Mouse (Mus musculus): ENCODE measurements around the gene Klhl11. TPM values are rescaled to one million over a fixed set of nuclear protein-coding genes. Genes with fewer than 3 reads are reported as not detected.

Klhl11 gene
- polyA plus RNA-seq (2015; fragmentation: Nextera tagmentation; extraction: Ambion mirVana), result 8.2 and 9.9 TPM in 2 replicates

GRCm38 (mm10) chr11:100472197-100472934 is at the start of gene Klhl11:
Gene Klhl11 (minus strand): TSS chr11:100472741.
- no peaks in the 10 kb centered on the region for H3K27me3 ChIP-seq
- peak within 1 kb of the TSS; percentile 79 for H3K27ac ChIP-seq (replicated peaks)
- ATAC-seq (ENCODE audit: insufficient number of reproducible peaks, low FRiP score, low TSS enrichment, low read depth), result peak; percentile 90
- peaks cover 17% of the 10 kb centered on the region for H3K36me3 ChIP-seq
- H3K4me3 ChIP-seq (replicated peaks), result peak within 1 kb of the TSS; percentile 92
- no peaks in the 10 kb centered on the region for H3K9me3 ChIP-seq (replicated peaks)
- WGBS, result under 1% methylated on average over 83 of the region's 83 CpGs
- H3K9ac ChIP-seq, result peak within 1 kb of the TSS; percentile 90
- peak within 1 kb of the TSS; percentile 92 for H3K4me2 ChIP-seq (replicated peaks)
- H3K4me1 ChIP-seq, result peaks cover 22% of the 10 kb centered on the region

DNA sequence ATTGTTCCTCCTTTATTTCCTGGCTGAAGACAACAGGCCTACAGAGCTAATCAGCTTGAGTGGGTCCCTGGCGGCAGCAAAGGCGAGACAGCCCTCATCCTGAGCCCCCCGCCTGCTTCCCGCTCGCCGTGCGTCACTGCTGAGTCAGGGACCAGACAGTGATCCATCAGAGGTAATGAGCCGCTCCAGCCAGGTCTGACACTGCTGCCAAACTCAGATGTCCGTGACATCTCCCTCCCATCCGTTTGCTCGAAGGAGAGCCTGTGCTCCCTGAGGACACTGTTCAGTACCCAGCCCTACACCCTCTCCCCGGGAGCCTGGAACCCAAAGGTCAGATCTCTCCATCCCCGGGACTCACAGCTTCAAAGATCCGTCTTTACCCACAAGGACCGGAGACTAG is 48.3 kb upstream of the Klhl11 start:
- Histone ChIP-seq H3K27ac (replicated peaks) (no peak overlapping the region), H3K4me2 (replicated peaks) (no peak overlapping the region), H3K9me3 (replicated peaks) (no peaks in the 10 kb centered on the region), H3K27me3 (no peaks in the 10 kb centered on the region), H3K4me1 (peaks cover 17% of the 10 kb centered on the region), H3K9ac (no peak overlapping the region), H3K36me3 (peaks cover 72% of the 10 kb centered on the region), H3K4me3 (replicated peaks) (no peak overlapping the region)
- WGBS, result 85% methylated on average over 15 of the region's 15 CpGs
- no peak for ATAC-seq (ENCODE audit: insufficient number of reproducible peaks, low FRiP score, low TSS enrichment, low read depth)

GRCm38 (mm10) chr11:100519188-100519587 is 46.6 kb upstream of the Klhl11 start:
- H3K9me3 ChIP-seq (replicated peaks), result no peaks in the 10 kb centered on the region
- WGBS, result 84% methylated on average over 7 of the region's 7 CpGs
- peaks cover 88% of the 10 kb centered on the region for H3K36me3 ChIP-seq
- no peaks in the 10 kb centered on the region for H3K27me3 ChIP-seq
- H3K27ac ChIP-seq (replicated peaks), result no peak overlapping the region
- H3K9ac ChIP-seq, result no peak overlapping the region
- no peak for ATAC-seq (ENCODE audit: insufficient number of reproducible peaks, low FRiP score, low TSS enrichment, low read depth)
- no peak overlapping the region for H3K4me2 ChIP-seq (replicated peaks)
- H3K4me3 ChIP-seq (replicated peaks), result no peak overlapping the region
- H3K4me1 ChIP-seq, result 0 out of 2 replicates have a peak, but pooled peaks cover under 1% of the 10 kb centered on the region

DNA sequence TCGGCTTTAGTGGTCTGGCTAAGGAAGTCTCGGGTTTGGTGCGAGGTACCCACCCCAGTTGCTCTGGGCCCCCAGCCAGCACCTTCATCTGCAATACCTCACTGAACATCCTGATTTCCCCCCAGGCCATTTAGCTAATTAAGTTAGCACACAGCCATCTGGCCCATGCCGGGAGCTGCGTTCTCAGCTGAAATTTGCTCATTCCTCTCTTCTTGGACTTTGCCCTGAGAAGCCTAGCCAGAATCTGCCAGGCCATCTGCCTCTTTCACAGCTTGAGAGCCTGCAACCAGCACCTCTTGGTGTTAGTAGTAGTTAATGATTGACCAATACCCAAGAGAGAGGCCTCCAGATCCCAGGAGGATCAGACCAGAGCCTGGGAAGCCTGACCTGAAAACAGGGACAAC is 45.6 kb upstream of the Klhl11 start:
- no peaks in the 10 kb centered on the region for H3K4me1 ChIP-seq
- H3K4me3 ChIP-seq (replicated peaks), result no peak overlapping the region
- ATAC-seq (ENCODE audit: insufficient number of reproducible peaks, low FRiP score, low TSS enrichment, low read depth), result no peak
- H3K36me3 ChIP-seq, result peaks cover 93% of the 10 kb centered on the region
- H3K9ac ChIP-seq, result no peak overlapping the region
- H3K27me3 ChIP-seq, result no peaks in the 10 kb centered on the region
- H3K4me2 ChIP-seq (replicated peaks), result no peak overlapping the region
- 44% methylated on average over 5 of the region's 5 CpGs for WGBS
- no peaks in the 10 kb centered on the region for H3K9me3 ChIP-seq (replicated peaks)
- H3K27ac ChIP-seq (replicated peaks), result no peak overlapping the region

- 76% methylated on average over 9 of the region's 9 CpGs for WGBS
- ATAC-seq (ENCODE audit: insufficient number of reproducible peaks, low FRiP score, low TSS enrichment, low read depth), result no peak
- no peak overlapping the region for H3K27ac ChIP-seq (replicated peaks)
- H3K27me3 ChIP-seq, result no peaks in the 10 kb centered on the region
- peaks cover 92% of the 10 kb centered on the region for H3K36me3 ChIP-seq
- H3K4me1 ChIP-seq, result no peaks in the 10 kb centered on the region
- H3K9me3 ChIP-seq (replicated peaks), result no peaks in the 10 kb centered on the region
- H3K4me3 ChIP-seq (replicated peaks), result no peak overlapping the region
- H3K4me2 ChIP-seq (replicated peaks), result no peak overlapping the region
- H3K9ac ChIP-seq, result no peak overlapping the region
Measured at GRCm38 (mm10) chr11:100516291-100516690, 43.8 kb upstream of the Klhl11 start.

- 89% methylated on average over 9 of the region's 9 CpGs for WGBS
- H3K4me2 ChIP-seq (replicated peaks), result no peak overlapping the region
Measured at GRCm38 (mm10) chr11:100515789-100516188, 43.2 kb upstream of the Klhl11 start.

GRCm38 (mm10) chr11:100515061-100515460 is 42.5 kb upstream of the Klhl11 start:
- Histone ChIP-seq H3K4me1 (no peaks in the 10 kb centered on the region), H3K4me3 (replicated peaks) (no peak overlapping the region), H3K27ac (replicated peaks) (no peak overlapping the region), H3K9me3 (replicated peaks) (no peaks in the 10 kb centered on the region), H3K36me3 (peaks cover 86% of the 10 kb centered on the region), H3K27me3 (no peaks in the 10 kb centered on the region), H3K4me2 (replicated peaks) (no peak overlapping the region), H3K9ac (no peak overlapping the region)
- 92% methylated on average over 9 of the region's 9 CpGs for WGBS
- no peak for ATAC-seq (ENCODE audit: insufficient number of reproducible peaks, low FRiP score, low TSS enrichment, low read depth)

More at GRCm38 (mm10) chr11:100515789-100516188, 43.2 kb upstream of the Klhl11 start:
- ATAC-seq (ENCODE audit: insufficient number of reproducible peaks, low FRiP score, low TSS enrichment, low read depth), result no peak
- peaks cover 91% of the 10 kb centered on the region for H3K36me3 ChIP-seq
- H3K9me3 ChIP-seq (replicated peaks), result no peaks in the 10 kb centered on the region
- H3K4me3 ChIP-seq (replicated peaks), result no peak overlapping the region
- no peak overlapping the region for H3K27ac ChIP-seq (replicated peaks)
- no peaks in the 10 kb centered on the region for H3K4me1 ChIP-seq
- H3K27me3 ChIP-seq, result no peaks in the 10 kb centered on the region
- H3K9ac ChIP-seq, result no peak overlapping the region

GRCm38 (mm10) chr11:100513716-100514115 is 41.2 kb upstream of the Klhl11 start:
- no peaks in the 10 kb centered on the region for H3K9me3 ChIP-seq (replicated peaks)
- no peaks in the 10 kb centered on the region for H3K27me3 ChIP-seq
- peaks cover 86% of the 10 kb centered on the region for H3K36me3 ChIP-seq
- no peak overlapping the region for H3K27ac ChIP-seq (replicated peaks)
- no peaks in the 10 kb centered on the region for H3K4me1 ChIP-seq
- 77% methylated on average over 10 of the region's 10 CpGs for WGBS
- H3K4me3 ChIP-seq (replicated peaks), result no peak overlapping the region
- H3K9ac ChIP-seq, result no peak overlapping the region
- ATAC-seq (ENCODE audit: insufficient number of reproducible peaks, low FRiP score, low TSS enrichment, low read depth), result no peak
- no peak overlapping the region for H3K4me2 ChIP-seq (replicated peaks)

- WGBS, result 91% methylated on average over 1 of the region's 1 CpGs
- Histone ChIP-seq H3K9me3 (replicated peaks) (no peaks in the 10 kb centered on the region), H3K36me3 (peaks cover 87% of the 10 kb centered on the region), H3K4me1 (no peaks in the 10 kb centered on the region), H3K4me3 (replicated peaks) (no peak overlapping the region), H3K27ac (replicated peaks) (no peak overlapping the region), H3K9ac (no peak overlapping the region), H3K4me2 (replicated peaks) (no peak overlapping the region), H3K27me3 (no peaks in the 10 kb centered on the region)
- ATAC-seq (ENCODE audit: insufficient number of reproducible peaks, low FRiP score, low TSS enrichment, low read depth), result no peak
Measured at GRCm38 (mm10) chr11:100512384-100512783, 39.8 kb upstream of the Klhl11 start.

GRCm38 (mm10) chr11:100510556-100510955 is 38.0 kb upstream of the Klhl11 start:
- Histone ChIP-seq H3K9ac (no peak overlapping the region), H3K4me2 (replicated peaks) (no peak overlapping the region), H3K36me3 (peaks cover 90% of the 10 kb centered on the region), H3K4me1 (no peaks in the 10 kb centered on the region), H3K4me3 (replicated peaks) (no peak overlapping the region), H3K27ac (replicated peaks) (no peak overlapping the region), H3K27me3 (no peaks in the 10 kb centered on the region), H3K9me3 (replicated peaks) (no peaks in the 10 kb centered on the region)
- WGBS, result 90% methylated on average over 2 of the region's 2 CpGs
- ATAC-seq (ENCODE audit: insufficient number of reproducible peaks, low FRiP score, low TSS enrichment, low read depth), result no peak

DNA sequence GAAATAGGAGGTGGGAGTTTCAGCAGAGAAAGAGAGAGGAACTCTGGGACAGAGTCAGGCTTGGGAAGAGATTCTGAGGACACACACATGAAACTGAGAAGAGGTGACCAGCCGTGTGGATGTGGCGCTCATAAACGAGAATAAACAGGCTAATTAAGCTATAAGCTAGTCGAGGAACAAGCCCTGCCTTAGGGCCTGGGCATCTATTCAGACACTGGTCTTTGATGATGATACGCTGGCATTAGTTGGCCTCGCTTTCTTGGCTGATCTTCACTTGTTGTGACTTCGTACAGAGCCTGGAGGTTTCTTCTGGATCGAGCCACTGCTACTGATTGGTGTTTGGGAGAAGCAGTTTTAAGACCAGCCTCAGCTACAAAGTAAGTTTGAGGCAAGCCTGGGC is 33.5 kb upstream of the Klhl11 start:
- H3K4me2 ChIP-seq (replicated peaks), result no peak overlapping the region
- H3K27ac ChIP-seq (replicated peaks), result no peak overlapping the region
- no peak overlapping the region for H3K9ac ChIP-seq
- WGBS, result 89% methylated on average over 8 of the region's 8 CpGs
- H3K27me3 ChIP-seq, result no peaks in the 10 kb centered on the region
- H3K36me3 ChIP-seq, result peaks cover 90% of the 10 kb centered on the region
- no peaks in the 10 kb centered on the region for H3K4me1 ChIP-seq
- H3K9me3 ChIP-seq (replicated peaks), result no peaks in the 10 kb centered on the region
- no peak for ATAC-seq (ENCODE audit: insufficient number of reproducible peaks, low FRiP score, low TSS enrichment, low read depth)
- H3K4me3 ChIP-seq (replicated peaks), result no peak overlapping the region

Data from embryonic facial prominence, embryonic 15.5 days (tissue).